Mouse (Mus musculus): ENCODE measurements around the gene Baiap2. TPM values are rescaled to one million over a fixed set of nuclear protein-coding genes. Genes with fewer than 3 reads are reported as not detected.
A peak's percentile ranks its signal among the peaks of the same experiment; 100 is the strongest.

Gene Baiap2
- total and polyA plus RNA-seq, 2 experiments, result 11.6 to 45.6 TPM

DNA sequence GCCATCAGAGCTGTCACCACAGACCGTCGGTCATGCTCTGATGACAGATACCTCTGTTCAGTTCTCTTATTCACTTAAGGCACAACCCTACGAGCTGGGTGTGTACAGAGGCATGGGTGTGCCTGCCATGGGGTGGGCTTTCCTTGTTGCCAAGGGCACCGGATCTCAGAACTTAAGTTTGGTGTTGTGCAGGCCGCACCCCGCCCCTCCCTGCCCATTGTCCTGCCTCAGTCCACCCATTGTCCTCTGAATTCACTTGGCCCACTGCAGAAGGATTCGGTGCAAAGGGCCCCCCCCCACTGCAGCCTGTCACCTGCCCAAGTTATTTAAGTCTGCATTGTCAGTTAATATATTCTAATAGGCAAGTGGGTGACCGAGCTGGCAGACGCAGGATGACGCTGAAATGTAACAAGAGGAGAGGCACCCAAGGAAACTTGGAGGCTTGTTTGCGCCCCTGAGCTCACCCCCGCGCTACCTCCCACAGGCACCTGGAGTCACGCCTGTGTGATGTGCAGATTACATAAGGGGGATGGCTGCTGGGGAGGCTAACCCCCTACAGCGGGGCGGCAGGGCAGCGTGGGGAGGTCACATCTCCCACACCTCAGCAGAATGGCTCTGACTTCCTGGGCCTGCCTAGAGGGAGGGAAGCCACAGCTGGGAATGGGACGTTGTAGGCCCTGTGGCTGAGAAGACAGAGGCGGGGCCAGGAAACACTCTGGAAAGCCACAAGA is 4.6 kb upstream of the Baiap2 start:
- no peak for TF ChIP-seq POLR2A (IDR thresholded peaks at IDR 0.05; ENCODE audit: extremely low read depth, insufficient read depth, low read length)
- TF ChIP-seq CTCF (IDR thresholded peaks at IDR 0.05; ENCODE audit: low read depth, low read length), result no peak
- peaks cover under 1% of the 10 kb centered on the region; the same call in 1 of the 2 replicates for H3K79me2 ChIP-seq (ENCODE audit: control insufficient read depth, insufficient read depth, low read length)
- DNase-seq (ENCODE audit: extremely low read depth, low read depth, low spot score), result no peak
- peak overlapping the region; percentile 35; the same call in 1 of the 2 replicates for H3K4me3 ChIP-seq (ENCODE audit: insufficient read depth, low read depth, low read length)
- peak overlapping the region; percentile 79 for H3K27ac ChIP-seq (replicated peaks; ENCODE audit: insufficient read depth, low read depth, low read length)
- peaks cover 37% of the 10 kb centered on the region for H3K4me1 ChIP-seq (ENCODE audit: control insufficient read depth, insufficient read depth, low read length)
- H3K36me3 ChIP-seq (ENCODE audit: control insufficient read depth, insufficient read depth, low read length), result no peaks in the 10 kb centered on the region
- 64% methylated on average over 19 of the region's 19 CpGs for WGBS
- H3K27me3 ChIP-seq (ENCODE audit: control insufficient read depth, insufficient read depth, low read length), result no peaks in the 10 kb centered on the region
- peak overlapping the region; percentile 5 for H3K9ac ChIP-seq (ENCODE audit: low read depth, low read length)

GRCm38 (mm10) chr11:119939073-119939710 is 3.4 kb upstream of the Baiap2 start:
- H3K4me1 ChIP-seq (ENCODE audit: control insufficient read depth, insufficient read depth, low read length), result peaks cover 37% of the 10 kb centered on the region
- H3K27me3 ChIP-seq (ENCODE audit: control insufficient read depth, insufficient read depth, low read length), result no peaks in the 10 kb centered on the region

DNA sequence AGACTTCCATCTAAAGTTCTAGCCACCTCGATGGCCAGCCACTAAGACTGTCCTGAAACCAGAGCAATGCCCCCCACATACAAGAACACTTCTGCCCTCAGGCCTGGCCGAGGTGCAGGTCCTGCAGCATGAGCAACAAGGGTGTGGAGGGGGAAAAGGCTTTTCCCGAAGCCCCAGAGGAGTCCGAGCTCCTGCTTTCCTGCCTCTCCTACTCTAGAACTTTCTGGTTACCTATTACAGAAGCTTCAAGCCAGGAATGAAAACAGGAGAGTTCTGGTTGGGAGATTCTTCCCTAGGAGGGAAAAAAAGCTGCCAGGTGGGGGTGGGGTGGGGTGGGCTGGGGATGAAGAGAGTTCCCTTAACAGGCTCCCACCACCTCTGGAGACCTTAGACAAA is 2.9 kb upstream of the Baiap2 start:
- no peak for DNase-seq (ENCODE audit: extremely low read depth, low read depth, low spot score)
- H3K27ac ChIP-seq (replicated peaks; ENCODE audit: insufficient read depth, low read depth, low read length), result peak overlapping the region; percentile 83
- 53% methylated on average over 4 of the region's 4 CpGs for WGBS

More at GRCm38 (mm10) chr11:119939073-119939710, 3.4 kb upstream of the Baiap2 start:
- TF ChIP-seq POLR2A (IDR thresholded peaks at IDR 0.05; ENCODE audit: extremely low read depth, insufficient read depth, low read length) (no peak), CTCF (IDR thresholded peaks at IDR 0.05; ENCODE audit: low read depth, low read length) (no peak)
- Histone ChIP-seq H3K4me3 (ENCODE audit: insufficient read depth, low read depth, low read length) (peak overlapping the region; percentile 39; the same call in 1 of the 2 replicates), H3K27ac (replicated peaks; ENCODE audit: insufficient read depth, low read depth, low read length) (peak overlapping the region; percentile 83), H3K36me3 (ENCODE audit: control insufficient read depth, insufficient read depth, low read length) (no peaks in the 10 kb centered on the region), H3K79me2 (ENCODE audit: control insufficient read depth, insufficient read depth, low read length) (peaks cover 12% of the 10 kb centered on the region), H3K9ac (ENCODE audit: low read depth, low read length) (peak overlapping the region; percentile 35)
- DNase-seq (ENCODE audit: extremely low read depth, low read depth, low spot score), result peak; percentile 90
- 27% methylated on average over 8 of the region's 8 CpGs for WGBS

DNA sequence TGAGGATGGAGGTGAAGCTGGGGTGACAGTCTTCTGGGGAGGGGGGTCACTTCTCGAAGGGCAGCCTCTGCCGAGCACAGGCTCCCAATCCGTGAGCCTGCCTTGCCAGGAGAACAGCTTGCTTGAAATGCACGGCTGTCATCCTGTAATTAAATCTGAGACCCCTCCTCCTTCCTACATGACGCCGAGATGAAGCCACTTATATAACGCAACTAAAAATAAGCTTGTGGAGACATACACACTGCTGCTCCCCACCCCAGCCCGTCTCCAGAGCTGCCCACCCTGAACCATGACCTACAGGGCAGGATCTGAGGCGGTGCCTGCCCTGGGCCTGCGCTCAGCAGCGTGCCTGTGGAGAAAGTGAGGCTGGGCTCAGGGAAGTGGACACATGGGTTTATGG is 2.4 kb upstream of the Baiap2 start:
- H3K27ac ChIP-seq (replicated peaks; ENCODE audit: insufficient read depth, low read depth, low read length), result no peak overlapping the region
- TF ChIP-seq CTCF (IDR thresholded peaks at IDR 0.05; ENCODE audit: low read depth, low read length) (no peak), POLR2A (IDR thresholded peaks at IDR 0.05; ENCODE audit: extremely low read depth, insufficient read depth, low read length) (no peak)
- no peak for DNase-seq (ENCODE audit: extremely low read depth, low read depth, low spot score)
- H3K79me2 ChIP-seq (ENCODE audit: control insufficient read depth, insufficient read depth, low read length), result peaks cover 16% of the 10 kb centered on the region
- H3K4me3 ChIP-seq (ENCODE audit: insufficient read depth, low read depth, low read length), result no peak overlapping the region
- H3K4me1 ChIP-seq (ENCODE audit: control insufficient read depth, insufficient read depth, low read length), result peaks cover 43% of the 10 kb centered on the region
- no peaks in the 10 kb centered on the region for H3K36me3 ChIP-seq (ENCODE audit: control insufficient read depth, insufficient read depth, low read length)
- H3K9ac ChIP-seq (ENCODE audit: low read depth, low read length), result no peak overlapping the region
- no peaks in the 10 kb centered on the region for H3K27me3 ChIP-seq (ENCODE audit: control insufficient read depth, insufficient read depth, low read length)
- WGBS, result 85% methylated on average over 11 of the region's 11 CpGs

More for the DNA sequence above, 2.9 kb upstream of the Baiap2 start:
- TF ChIP-seq CTCF (IDR thresholded peaks at IDR 0.05; ENCODE audit: low read depth, low read length) (no peak), POLR2A (IDR thresholded peaks at IDR 0.05; ENCODE audit: extremely low read depth, insufficient read depth, low read length) (no peak)
- Histone ChIP-seq H3K79me2 (ENCODE audit: control insufficient read depth, insufficient read depth, low read length) (peaks cover 12% of the 10 kb centered on the region), H3K4me1 (ENCODE audit: control insufficient read depth, insufficient read depth, low read length) (peaks cover 39% of the 10 kb centered on the region), H3K9ac (ENCODE audit: low read depth, low read length) (no peak overlapping the region; the same call in 1 of the 2 replicates), H3K27me3 (ENCODE audit: control insufficient read depth, insufficient read depth, low read length) (no peaks in the 10 kb centered on the region), H3K4me3 (ENCODE audit: insufficient read depth, low read depth, low read length) (no peak overlapping the region), H3K36me3 (ENCODE audit: control insufficient read depth, insufficient read depth, low read length) (no peaks in the 10 kb centered on the region)

- Histone ChIP-seq H3K9ac (ENCODE audit: low read depth, low read length) (no peak overlapping the region), H3K27ac (replicated peaks; ENCODE audit: insufficient read depth, low read depth, low read length) (no peak overlapping the region), H3K4me1 (ENCODE audit: control insufficient read depth, insufficient read depth, low read length) (peaks cover 46% of the 10 kb centered on the region)
Measured at GRCm38 (mm10) chr11:119941794-119942193, 769 bp upstream of the Baiap2 start.

More at GRCm38 (mm10) chr11:119941794-119942193, 769 bp upstream of the Baiap2 start:
- WGBS, result 25% methylated on average over 8 of the region's 8 CpGs
- no peak for DNase-seq (ENCODE audit: extremely low read depth, low read depth, low spot score)
- no peak for TF ChIP-seq POLR2A (IDR thresholded peaks at IDR 0.05; ENCODE audit: extremely low read depth, insufficient read depth, low read length)
- TF ChIP-seq CTCF (IDR thresholded peaks at IDR 0.05; ENCODE audit: low read depth, low read length), result no peak
- peak overlapping the region; percentile 76; the same call in 1 of the 2 replicates for H3K4me3 ChIP-seq (ENCODE audit: insufficient read depth, low read depth, low read length)
- peaks cover 25% of the 10 kb centered on the region for H3K79me2 ChIP-seq (ENCODE audit: control insufficient read depth, insufficient read depth, low read length)
- H3K27me3 ChIP-seq (ENCODE audit: control insufficient read depth, insufficient read depth, low read length), result no peaks in the 10 kb centered on the region
- no peaks in the 10 kb centered on the region for H3K36me3 ChIP-seq (ENCODE audit: control insufficient read depth, insufficient read depth, low read length)
